Mouse (Mus musculus) heart, adult 8-10 months (tissue): ENCODE measurements around the gene Ccdc162. TPM values are rescaled to one million over a fixed set of nuclear protein-coding genes. Genes with fewer than 3 reads are reported as not detected.

Source experiments
- DNase-seq: peaks from one replicate; pipeline ENCODE4 v3.0.0; 2022; ENCODE audit warnings: low spot score
- microRNA-seq: library from miRNA; unstranded; fragments of <30 nt; microRNA quantifications from one replicate; pipeline ENCODE4 v1.2.0, GENCODE M21; 2022
- total RNA-seq, 4 experiments: library from RNA; stranded (reverse); gene quantifications; 2 replicates each; pipeline ENCODE4 v1.2.4; 2022

Ccdc162 gene
- total RNA-seq, 4 experiments from 2014 or later: 0.20 TPM; not detected in 3

DNA sequence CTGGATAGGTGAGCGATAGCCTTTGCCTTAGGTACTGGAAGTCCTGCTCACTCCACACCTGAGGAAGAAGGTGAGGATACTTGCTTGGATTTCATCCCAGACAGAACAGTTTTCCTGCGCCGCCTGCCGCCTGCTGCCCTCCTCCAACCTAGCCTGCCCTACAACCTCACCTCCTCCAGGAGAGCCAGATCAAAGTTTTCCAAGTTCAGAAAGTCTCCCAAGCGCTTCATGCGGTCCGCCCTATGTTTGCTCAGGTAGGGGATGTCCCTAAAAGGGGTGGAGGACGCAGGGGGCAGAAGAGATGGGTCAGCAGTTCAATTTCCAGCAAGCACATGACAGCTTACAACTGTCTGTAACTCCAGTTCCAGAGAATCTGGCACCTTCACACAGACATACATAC lies 227.1 kb downstream of the Ccdc162 start:
- no peak for DNase-seq

- DNase-seq: no peak
Measured at GRCm38 (mm10) chr10:41488877-41489276, 227.6 kb downstream of the Ccdc162 start.

Small RNA genes lying within 50 kb of the gene (microRNA-seq; reads per million reads assigned to microRNA genes)
- gene Mir3473b: not detected

Other genes starting within 250 kb of the Ccdc162 start
- 10 to 100 TPM in 2 of 4 experiments, 1 to 10 TPM in 2; 7.5 to 12.7 (median 9.8) TPM for gene Mical1, start 240.3 kb downstream of the Ccdc162 start, total RNA-seq
- 10 to 100 TPM; 30.1 to 40.2 (median 34.8) TPM for gene Smpd2, start 226.3 kb downstream of the Ccdc162 start, total RNA-seq
- gene Ppil6, start 226.2 kb downstream of the Ccdc162 start, total RNA-seq: 1 to 10 TPM in 2 of 4 experiments, under 1 TPM in 2; 0.78 to 1.4 (median 1.1) TPM
- gene Cd164, start 197.2 kb downstream of the Ccdc162 start, total RNA-seq: 100 to 1,000 TPM; 143 to 147 (median 145) TPM
- 1 to 10 TPM; 2.1 to 4.3 (median 3.0) TPM for gene Cep57l1, start 93.2 kb upstream of the Ccdc162 start, total RNA-seq
- gene Sesn1, start 93.3 kb upstream of the Ccdc162 start, total RNA-seq: 100 to 1,000 TPM in 2 of 4 experiments, 10 to 100 TPM in 2; 87.8 to 136 (median 109) TPM